Mouse (Mus musculus): Measurements from ENCODE around the gene Rufy3. TPM values are rescaled to one million over a fixed set of nuclear protein-coding genes. Genes with fewer than 3 reads are reported as not detected.

The Rufy3 gene
- total and polyA plus RNA-seq, 2 experiments from 2014 or later = 248 to 250 TPM

DNA sequence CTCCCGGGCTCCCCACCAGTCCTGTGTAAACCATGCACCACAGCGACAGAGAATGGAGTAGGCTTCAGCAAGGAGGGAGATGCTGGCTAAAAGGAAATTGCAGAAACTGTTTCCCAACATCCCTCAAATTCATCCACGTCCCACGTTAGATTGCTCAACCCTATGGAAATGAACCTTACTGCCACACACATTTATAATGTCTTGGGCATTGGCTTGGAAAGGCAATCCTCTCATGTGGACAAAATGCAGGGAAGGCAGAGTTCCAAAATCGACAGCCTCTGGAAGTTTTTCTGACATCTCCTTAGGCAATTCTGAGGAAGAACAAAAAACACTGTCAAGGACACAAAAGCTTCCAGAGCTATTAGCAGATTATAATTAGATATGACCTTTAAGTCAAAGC lies 99.0 kb downstream of the Rufy3 start:
- Histone ChIP-seq H3K9ac (replicated peaks; ENCODE audit: low read length, poor library complexity, severe bottlenecking) (no peak overlapping the region), H3K4me2 (ENCODE audit: low read depth, low read length, poor library complexity, severe bottlenecking) (no peak overlapping the region), H3K4me1 (ENCODE audit: insufficient read depth, low read length) (no peaks in the 10 kb centered on the region), H3K36me3 (ENCODE audit: insufficient read depth, low read length) (peaks cover 62% of the 10 kb centered on the region), H3K4me3 (ENCODE audit: low read depth, low read length) (no peak overlapping the region), H3K9me3 (ENCODE audit: low read length) (no peaks in the 10 kb centered on the region), H3K27me3 (ENCODE audit: insufficient read depth, low read length) (no peaks in the 10 kb centered on the region), H3K27ac (ENCODE audit: low read depth, low read length) (no peak overlapping the region)
- TF ChIP-seq CTCF (IDR thresholded peaks at IDR 0.05) = no peak
- ATAC-seq (ENCODE audit: low FRiP score) = no peak
- no peak for DNase-seq (ENCODE audit: low spot score)
- WGBS = 91% methylated on average over 5 of the region's 5 CpGs

DNA sequence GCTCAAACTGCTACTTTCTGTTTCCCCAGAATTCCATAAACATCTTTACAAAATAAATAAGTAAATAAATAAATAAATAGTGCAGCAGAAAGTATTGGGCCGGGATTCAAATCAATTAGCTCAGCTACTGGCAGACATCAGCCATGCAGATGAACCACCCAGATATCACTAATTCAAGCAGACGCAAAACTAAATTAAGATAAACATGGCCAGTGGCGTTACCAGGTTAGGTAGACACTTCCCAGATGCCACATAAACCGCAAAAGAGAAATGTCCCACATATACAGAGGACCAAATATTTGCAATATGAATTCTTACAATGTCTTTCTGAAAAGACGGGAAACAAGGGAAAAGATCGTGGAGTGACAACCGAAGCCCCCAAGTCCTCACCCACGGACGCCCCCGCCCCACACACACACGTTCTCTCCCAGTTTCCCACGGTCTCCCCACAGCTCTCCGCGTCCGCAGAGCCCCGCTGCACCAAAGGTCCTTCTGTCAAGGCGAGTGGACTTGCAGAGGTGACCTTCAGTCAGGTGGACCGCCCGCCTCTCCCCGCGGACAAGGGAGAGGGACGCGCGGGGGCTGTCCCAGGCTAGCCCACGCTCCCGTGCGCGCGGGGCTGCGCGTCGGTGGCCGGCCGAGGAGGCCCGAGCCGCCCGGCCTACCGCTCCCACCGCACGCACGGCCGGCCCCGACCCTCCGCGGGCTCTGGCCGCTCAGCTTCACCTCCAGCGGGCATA lies 110.0 kb downstream of the Rufy3 start:
- under 1% methylated on average over 43 of the region's 47 CpGs for WGBS
- H3K9me3 ChIP-seq (ENCODE audit: low read length) = no peaks in the 10 kb centered on the region
- DNase-seq (ENCODE audit: low spot score) (no peak), ATAC-seq (ENCODE audit: low FRiP score) (peak; percentile 52)
- no peak for TF ChIP-seq CTCF (IDR thresholded peaks at IDR 0.05)
- peak overlapping the region; percentile 98 for H3K9ac ChIP-seq (replicated peaks; ENCODE audit: low read length, poor library complexity, severe bottlenecking)
- H3K4me3 ChIP-seq (ENCODE audit: low read depth, low read length) = peak overlapping the region; percentile 97
- H3K4me2 ChIP-seq (ENCODE audit: low read depth, low read length, poor library complexity, severe bottlenecking) = peak overlapping the region; percentile 85
- H3K27me3 ChIP-seq (ENCODE audit: insufficient read depth, low read length) = no peaks in the 10 kb centered on the region
- H3K4me1 ChIP-seq (ENCODE audit: insufficient read depth, low read length) = peaks cover 5% of the 10 kb centered on the region; the same call in 1 of the 2 replicates
- no peaks in the 10 kb centered on the region for H3K36me3 ChIP-seq (ENCODE audit: insufficient read depth, low read length)
- peak overlapping the region; percentile 93 for H3K27ac ChIP-seq (ENCODE audit: low read depth, low read length)

DNA sequence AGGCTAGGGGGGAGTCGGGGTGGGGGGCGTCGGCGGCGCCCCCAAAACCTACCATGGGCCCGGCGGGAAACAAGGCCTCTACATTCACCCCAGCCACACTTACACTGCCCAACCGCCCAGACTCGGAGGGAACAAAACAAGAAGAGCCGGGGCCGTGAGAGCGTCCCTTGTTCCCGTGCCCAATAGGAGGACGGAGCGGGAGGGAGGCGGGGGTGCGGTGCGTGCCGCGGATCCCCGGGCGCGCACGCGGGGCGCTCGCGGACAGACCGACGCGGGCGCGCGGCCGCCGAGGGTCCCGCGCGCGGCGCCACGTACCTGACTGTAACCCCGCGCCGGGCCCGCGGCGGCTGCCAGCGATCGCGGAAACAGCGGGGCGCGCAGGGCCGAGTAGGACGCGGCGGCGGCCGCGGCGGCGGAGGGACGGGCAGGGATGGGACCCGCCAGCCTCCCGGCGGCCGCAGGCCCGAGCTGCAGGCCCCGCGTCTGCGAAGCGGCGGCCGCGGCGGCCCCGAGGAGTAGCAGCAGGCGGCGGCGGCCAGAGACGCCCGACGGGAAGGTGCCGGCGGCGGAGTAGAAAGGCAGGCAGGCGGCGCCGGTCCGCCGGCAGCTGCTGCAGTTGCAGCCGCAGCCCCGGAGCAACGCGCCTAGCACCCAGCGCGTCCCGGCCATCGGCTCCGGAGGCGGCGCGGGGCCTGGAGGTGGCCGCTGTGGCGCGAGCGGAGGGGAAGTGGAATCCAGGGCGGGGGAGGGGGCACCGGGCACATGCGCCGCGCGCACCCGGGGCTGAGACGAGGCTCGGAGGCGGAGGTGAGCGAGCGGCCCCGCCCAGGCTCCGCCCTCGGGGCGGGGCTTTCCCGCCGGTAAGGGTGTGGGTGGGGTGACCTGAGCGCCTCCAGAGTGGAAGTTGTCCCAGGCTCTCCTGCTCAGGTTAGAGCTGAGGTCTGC lies 110.9 kb downstream of the Rufy3 start, which contains the start of gene Grsf1:
Gene Grsf1 (minus strand): TSS at position 729 of the 945 bp plus-strand sequence.
- no peaks in the 10 kb centered on the region for H3K27me3 ChIP-seq (ENCODE audit: insufficient read depth, low read length)
- WGBS = under 1% methylated on average over 124 of the region's 127 CpGs
- H3K4me2 ChIP-seq (ENCODE audit: low read depth, low read length, poor library complexity, severe bottlenecking) = peak within 1 kb of the TSS; percentile 85
- no peaks in the 10 kb centered on the region for H3K9me3 ChIP-seq (ENCODE audit: low read length)
- peaks cover 5% of the 10 kb centered on the region; the same call in 1 of the 2 replicates for H3K4me1 ChIP-seq (ENCODE audit: insufficient read depth, low read length)
- H3K9ac ChIP-seq (replicated peaks; ENCODE audit: low read length, poor library complexity, severe bottlenecking) = peak within 1 kb of the TSS; percentile 98
- no peaks in the 10 kb centered on the region for H3K36me3 ChIP-seq (ENCODE audit: insufficient read depth, low read length)
- peak; percentile 90 for DNase-seq (ENCODE audit: low spot score)
- TF ChIP-seq CTCF (IDR thresholded peaks at IDR 0.05) = no peak
- peak; percentile 93 for ATAC-seq (ENCODE audit: low FRiP score)
- peak within 1 kb of the TSS; percentile 97 for H3K4me3 ChIP-seq (ENCODE audit: low read depth, low read length)
- peak within 1 kb of the TSS; percentile 93 for H3K27ac ChIP-seq (ENCODE audit: low read depth, low read length)

DNA sequence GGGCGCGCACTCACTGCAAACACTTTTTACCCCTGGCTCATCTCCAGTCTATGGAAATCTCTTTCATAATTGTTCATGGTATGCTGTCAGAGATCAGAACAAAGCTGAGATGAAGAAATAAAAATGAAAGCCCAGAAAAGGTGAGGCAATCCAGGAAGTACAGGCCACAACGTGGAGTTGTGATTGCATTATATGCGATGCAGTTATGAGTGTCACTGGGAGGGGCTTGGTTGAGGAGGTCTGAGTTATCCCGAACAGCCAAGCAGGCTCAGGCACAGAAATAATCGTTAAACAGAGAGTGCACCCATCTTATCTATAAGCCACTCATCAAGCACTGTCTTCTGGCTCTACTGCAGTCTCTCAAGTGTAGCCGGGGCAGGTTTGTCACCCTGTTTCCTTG lies 114.1 kb downstream of the Rufy3 start:
- no peaks in the 10 kb centered on the region for H3K36me3 ChIP-seq (ENCODE audit: insufficient read depth, low read length)
- no peak for DNase-seq (ENCODE audit: low spot score)
- no peaks in the 10 kb centered on the region for H3K9me3 ChIP-seq (ENCODE audit: low read length)
- 65% methylated on average over 7 of the region's 7 CpGs for WGBS
- peaks cover 3% of the 10 kb centered on the region; the same call in 1 of the 2 replicates for H3K4me1 ChIP-seq (ENCODE audit: insufficient read depth, low read length)
- H3K27me3 ChIP-seq (ENCODE audit: insufficient read depth, low read length) = no peaks in the 10 kb centered on the region
- H3K4me2 ChIP-seq (ENCODE audit: low read depth, low read length, poor library complexity, severe bottlenecking) = no peak overlapping the region
- no peak for TF ChIP-seq CTCF (IDR thresholded peaks at IDR 0.05)
- H3K27ac ChIP-seq (ENCODE audit: low read depth, low read length) = no peak overlapping the region
- no peak overlapping the region for H3K4me3 ChIP-seq (ENCODE audit: low read depth, low read length)
- H3K9ac ChIP-seq (replicated peaks; ENCODE audit: low read length, poor library complexity, severe bottlenecking) = no peak overlapping the region
- ATAC-seq (ENCODE audit: low FRiP score) = no peak

DNA sequence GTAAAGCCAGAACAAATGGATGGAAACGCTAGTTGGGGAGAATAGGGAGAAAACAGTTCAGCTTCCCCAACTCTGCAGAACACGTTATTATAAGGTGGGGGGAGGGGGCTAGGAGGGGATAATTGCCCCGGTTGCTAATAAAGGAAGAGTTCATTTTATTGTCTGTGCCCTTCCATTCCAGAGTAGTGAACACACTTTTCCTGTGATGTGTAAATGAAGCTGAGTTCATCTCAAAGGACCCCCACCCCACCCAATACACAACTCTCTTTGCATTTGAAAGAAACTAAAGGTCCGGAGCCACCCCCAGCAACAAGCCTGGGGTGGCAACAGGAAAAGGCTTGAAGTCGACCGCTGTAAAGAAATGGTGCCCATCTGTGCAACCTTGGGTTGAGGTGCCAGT lies 114.5 kb downstream of the Rufy3 start:
- no peak overlapping the region for H3K4me3 ChIP-seq (ENCODE audit: low read depth, low read length)
- no peaks in the 10 kb centered on the region for H3K27me3 ChIP-seq (ENCODE audit: insufficient read depth, low read length)
- TF ChIP-seq CTCF (IDR thresholded peaks at IDR 0.05) = no peak
- no peak for DNase-seq (ENCODE audit: low spot score)
- H3K4me1 ChIP-seq (ENCODE audit: insufficient read depth, low read length) = 0 out of 2 replicates have a peak, but pooled peaks cover 2% of the 10 kb centered on the region
- no peak for ATAC-seq (ENCODE audit: low FRiP score)
- H3K4me2 ChIP-seq (ENCODE audit: low read depth, low read length, poor library complexity, severe bottlenecking) = no peak overlapping the region
- no peaks in the 10 kb centered on the region for H3K9me3 ChIP-seq (ENCODE audit: low read length)
- WGBS = 15% methylated on average over 6 of the region's 6 CpGs
- no peak overlapping the region for H3K27ac ChIP-seq (ENCODE audit: low read depth, low read length)
- no peaks in the 10 kb centered on the region for H3K36me3 ChIP-seq (ENCODE audit: insufficient read depth, low read length)
- H3K9ac ChIP-seq (replicated peaks; ENCODE audit: low read length, poor library complexity, severe bottlenecking) = no peak overlapping the region
